Mouse (Mus musculus): ENCODE measurements at regions not wholly inside any gene's neighbourhood (a gene's known extent, or its start where the extent isn't known, plus 50 kb on each side); places are given as distances from the start of the nearest gene placed in this dataset.
"Not testable (repeated sequence)": the region's sequence is repeated elsewhere in the genome, so short reads cannot be mapped to it uniquely, and the experiment has no call there.

GRCm38 (mm10) chr17:82877131-82877530 is 338.0 kb upstream of the Pkdcc start:
- H3K79me3 ChIP-seq (ENCODE audit: low read depth), result no peaks in the 10 kb centered on the region
- no peaks in the 10 kb centered on the region for H3K79me2 ChIP-seq (ENCODE audit: control insufficient read depth, insufficient read depth)
- H3K36me3 ChIP-seq (ENCODE audit: control insufficient read depth, insufficient read depth), result no peaks in the 10 kb centered on the region
- H3ac ChIP-seq (ENCODE audit: control insufficient read depth, insufficient read length, low read depth), result no peak overlapping the region
- no peak for TF ChIP-seq MYOD1 (IDR thresholded peaks at IDR 0.05; ENCODE audit: control insufficient read depth, insufficient read length, low read depth)
- TF ChIP-seq FOSL1 (IDR thresholded peaks at IDR 0.05; ENCODE audit: insufficient read depth, low read length, poor library complexity, severe bottlenecking), result no peak
- no peak for TF ChIP-seq CEBPB (IDR thresholded peaks at IDR 0.05; ENCODE audit: low read depth)
- TF ChIP-seq USF1 (IDR thresholded peaks at IDR 0.05; ENCODE audit: low read depth), result no peak
- TF ChIP-seq CTCF (IDR thresholded peaks at IDR 0.05; ENCODE audit: control insufficient read depth, insufficient read depth, insufficient read length), result no peak
- TF ChIP-seq MYOG (IDR thresholded peaks at IDR 0.05; ENCODE audit: control insufficient read depth, extremely low read depth, insufficient read length), result no peak
- no peak for TF ChIP-seq MAX (IDR thresholded peaks at IDR 0.05)
- no peak overlapping the region for H3K4me3 ChIP-seq (ENCODE audit: insufficient read depth, poor library complexity, severe bottlenecking)
- H3K27me3 ChIP-seq (ENCODE audit: control insufficient read depth, insufficient read depth, insufficient read length), result no peaks in the 10 kb centered on the region

- H3K79me3 ChIP-seq (ENCODE audit: low read depth), result no peaks in the 10 kb centered on the region
- H3K4me3 ChIP-seq (ENCODE audit: insufficient read depth, poor library complexity, severe bottlenecking), result no peak overlapping the region
- no peak for TF ChIP-seq FOSL1 (IDR thresholded peaks at IDR 0.05; ENCODE audit: insufficient read depth, low read length, poor library complexity, severe bottlenecking)
- peak; percentile 14 for TF ChIP-seq CEBPB (IDR thresholded peaks at IDR 0.05; ENCODE audit: low read depth)
- H3K36me3 ChIP-seq (ENCODE audit: control insufficient read depth, insufficient read depth), result no peaks in the 10 kb centered on the region
- H3ac ChIP-seq (ENCODE audit: control insufficient read depth, insufficient read length, low read depth), result no peak overlapping the region
- no peaks in the 10 kb centered on the region for H3K27me3 ChIP-seq (ENCODE audit: control insufficient read depth, insufficient read depth, insufficient read length)
- H3K79me2 ChIP-seq (ENCODE audit: control insufficient read depth, insufficient read depth), result no peaks in the 10 kb centered on the region
Observed at GRCm38 (mm10) chr17:82900602-82901001, 314.5 kb upstream of the Pkdcc start.

GRCm38 (mm10) chr17:82901098-82901891 is 313.8 kb upstream of the Pkdcc start:
- H3K27me3 ChIP-seq (ENCODE audit: control insufficient read depth, insufficient read depth, insufficient read length), result no peaks in the 10 kb centered on the region
- H3K36me3 ChIP-seq (ENCODE audit: control insufficient read depth, insufficient read depth), result no peaks in the 10 kb centered on the region
- TF ChIP-seq MYOG (IDR thresholded peaks at IDR 0.05; ENCODE audit: control insufficient read depth, extremely low read depth, insufficient read length) (no peak), MAX (IDR thresholded peaks at IDR 0.05) (peak; percentile 79), FOSL1 (IDR thresholded peaks at IDR 0.05; ENCODE audit: insufficient read depth, low read length, poor library complexity, severe bottlenecking) (peak; percentile 9), MYOD1 (IDR thresholded peaks at IDR 0.05; ENCODE audit: control insufficient read depth, insufficient read length, low read depth) (peak; percentile 62)
- H3K79me3 ChIP-seq (ENCODE audit: low read depth), result no peaks in the 10 kb centered on the region
- H3K4me3 ChIP-seq (ENCODE audit: insufficient read depth, poor library complexity, severe bottlenecking), result no peak overlapping the region
- no peak overlapping the region for H3ac ChIP-seq (ENCODE audit: control insufficient read depth, insufficient read length, low read depth)
- no peaks in the 10 kb centered on the region for H3K79me2 ChIP-seq (ENCODE audit: control insufficient read depth, insufficient read depth)

GRCm38 (mm10) chr17:82904961-82905360 is 310.1 kb upstream of the Pkdcc start:
- Histone ChIP-seq H3K79me2 (ENCODE audit: control insufficient read depth, insufficient read depth) (no peaks in the 10 kb centered on the region), H3K36me3 (ENCODE audit: control insufficient read depth, insufficient read depth) (no peaks in the 10 kb centered on the region), H3K79me3 (ENCODE audit: low read depth) (no peaks in the 10 kb centered on the region), H3K27me3 (ENCODE audit: control insufficient read depth, insufficient read depth, insufficient read length) (no peaks in the 10 kb centered on the region), H3K4me3 (ENCODE audit: insufficient read depth, poor library complexity, severe bottlenecking) (no peak overlapping the region), H3ac (ENCODE audit: control insufficient read depth, insufficient read length, low read depth) (no peak overlapping the region)
- TF ChIP-seq CEBPB (IDR thresholded peaks at IDR 0.05; ENCODE audit: low read depth) (no peak), MAX (IDR thresholded peaks at IDR 0.05) (no peak), FOSL1 (IDR thresholded peaks at IDR 0.05; ENCODE audit: insufficient read depth, low read length, poor library complexity, severe bottlenecking) (peak; percentile 81), MYOD1 (IDR thresholded peaks at IDR 0.05; ENCODE audit: control insufficient read depth, insufficient read length, low read depth) (no peak), MYOG (IDR thresholded peaks at IDR 0.05; ENCODE audit: control insufficient read depth, extremely low read depth, insufficient read length) (no peak)

GRCm38 (mm10) chr17:82905483-82905882 is 309.6 kb upstream of the Pkdcc start:
- no peaks in the 10 kb centered on the region for H3K36me3 ChIP-seq (ENCODE audit: control insufficient read depth, insufficient read depth)
- TF ChIP-seq MYOD1 (IDR thresholded peaks at IDR 0.05; ENCODE audit: control insufficient read depth, insufficient read length, low read depth), result no peak
- TF ChIP-seq CTCF (IDR thresholded peaks at IDR 0.05; ENCODE audit: control insufficient read depth, insufficient read depth, insufficient read length), result no peak
- TF ChIP-seq FOSL1 (IDR thresholded peaks at IDR 0.05; ENCODE audit: insufficient read depth, low read length, poor library complexity, severe bottlenecking), result no peak
- no peak for TF ChIP-seq USF1 (IDR thresholded peaks at IDR 0.05; ENCODE audit: low read depth)
- no peaks in the 10 kb centered on the region for H3K27me3 ChIP-seq (ENCODE audit: control insufficient read depth, insufficient read depth, insufficient read length)
- no peaks in the 10 kb centered on the region for H3K79me2 ChIP-seq (ENCODE audit: control insufficient read depth, insufficient read depth)
- H3K79me3 ChIP-seq (ENCODE audit: low read depth), result no peaks in the 10 kb centered on the region
- no peak overlapping the region for H3ac ChIP-seq (ENCODE audit: control insufficient read depth, insufficient read length, low read depth)
- H3K4me3 ChIP-seq (ENCODE audit: insufficient read depth, poor library complexity, severe bottlenecking), result no peak overlapping the region

GRCm38 (mm10) chr17:82909189-82909588 is 305.9 kb upstream of the Pkdcc start:
- Histone ChIP-seq H3K27me3 (ENCODE audit: control insufficient read depth, insufficient read depth, insufficient read length) (no peaks in the 10 kb centered on the region), H3K36me3 (ENCODE audit: control insufficient read depth, insufficient read depth) (no peaks in the 10 kb centered on the region), H3K79me2 (ENCODE audit: control insufficient read depth, insufficient read depth) (no peaks in the 10 kb centered on the region), H3K4me3 (ENCODE audit: insufficient read depth, poor library complexity, severe bottlenecking) (no peak overlapping the region), H3K79me3 (ENCODE audit: low read depth) (no peaks in the 10 kb centered on the region), H3ac (ENCODE audit: control insufficient read depth, insufficient read length, low read depth) (no peak overlapping the region)
- no peak for TF ChIP-seq USF1 (IDR thresholded peaks at IDR 0.05; ENCODE audit: low read depth)
- TF ChIP-seq CTCF (IDR thresholded peaks at IDR 0.05; ENCODE audit: control insufficient read depth, insufficient read depth, insufficient read length), result no peak
- no peak for TF ChIP-seq MYOG (IDR thresholded peaks at IDR 0.05; ENCODE audit: control insufficient read depth, extremely low read depth, insufficient read length)
- TF ChIP-seq FOSL1 (IDR thresholded peaks at IDR 0.05; ENCODE audit: insufficient read depth, low read length, poor library complexity, severe bottlenecking), result no peak
- no peak for TF ChIP-seq MYOD1 (IDR thresholded peaks at IDR 0.05; ENCODE audit: control insufficient read depth, insufficient read length, low read depth)
- TF ChIP-seq MAX (IDR thresholded peaks at IDR 0.05), result no peak
- no peak for TF ChIP-seq CEBPB (IDR thresholded peaks at IDR 0.05; ENCODE audit: low read depth)

- not testable (repeated sequence) for H3K4me3 ChIP-seq (ENCODE audit: insufficient read depth, poor library complexity, severe bottlenecking); H3K27me3 ChIP-seq (ENCODE audit: control insufficient read depth, insufficient read depth, insufficient read length); H3K36me3 ChIP-seq (ENCODE audit: control insufficient read depth, insufficient read depth); H3K79me2 ChIP-seq (ENCODE audit: control insufficient read depth, insufficient read depth); H3K79me3 ChIP-seq (ENCODE audit: low read depth); H3ac ChIP-seq (ENCODE audit: control insufficient read depth, insufficient read length, low read depth)
Observed at GRCm38 (mm10) chr17:82922986-82923385, 292.1 kb upstream of the Pkdcc start.
